Mouse (Mus musculus): ENCODE measurements at regions not wholly inside any gene's neighbourhood (a gene's known extent, or its start where the extent isn't known, plus 50 kb on each side); places are given as distances from the start of the nearest gene placed in this dataset.

DNA sequence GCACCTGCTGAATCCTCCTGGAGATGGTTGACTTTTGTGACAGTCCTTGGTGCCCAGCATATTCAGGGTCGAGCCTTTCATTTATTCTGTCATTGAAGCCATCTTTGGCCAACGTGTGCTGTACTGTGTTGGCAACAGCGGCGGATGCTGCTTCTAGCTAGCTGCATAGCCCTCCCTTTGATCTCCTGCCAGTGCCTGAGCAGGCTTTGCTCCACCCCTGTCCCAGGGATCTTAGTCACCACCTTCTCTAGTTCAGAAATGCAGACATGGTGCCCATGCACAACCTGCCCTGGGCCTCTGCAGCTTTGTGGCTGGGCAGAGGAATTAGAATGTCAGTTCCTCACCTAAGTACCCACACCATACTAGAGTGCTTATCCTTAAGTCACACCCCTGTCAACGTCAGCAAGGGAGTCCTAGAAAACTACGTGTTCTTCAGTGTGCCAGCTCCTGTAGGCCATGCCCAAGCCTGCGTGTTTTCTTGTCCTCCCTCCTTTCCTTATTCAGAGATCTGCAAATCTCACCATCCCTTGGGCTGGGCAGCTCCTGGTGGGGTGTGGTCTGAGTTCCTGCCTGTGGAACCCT, 151.9 kb downstream of the Zfp706 start:
- Histone ChIP-seq H3K4me1 (ENCODE audit: insufficient read depth, low read depth, low read length) (peaks cover 8% of the 10 kb centered on the region), H3K36me3 (replicated peaks) (no peaks in the 10 kb centered on the region), H3K4me3 (ENCODE audit: low read depth, low read length) (no peak overlapping the region), H3K9me3 (replicated peaks) (no peaks in the 10 kb centered on the region), H3K27me3 (ENCODE audit: insufficient read depth, low read length) (peaks cover 19% of the 10 kb centered on the region)
- DNase-seq (ENCODE audit: low spot score) (no peak), ATAC-seq (ENCODE audit: extremely low read depth, insufficient number of reproducible peaks, low FRiP score, poor library complexity, severe bottlenecking) (no peak)
- TF ChIP-seq POLR2AphosphoS5 (IDR thresholded peaks at IDR 0.05; ENCODE audit: insufficient replicate concordance, low read depth, low read length): no peak
- TF ChIP-seq CTCF (IDR thresholded peaks at IDR 0.05; ENCODE audit: low read depth, low read length): no peak
- TF ChIP-seq TAL1 (conservative IDR thresholded peaks at IDR 0.05; ENCODE audit: low read depth, low read length): no peak
- TF ChIP-seq GATA2 (IDR thresholded peaks at IDR 0.05; ENCODE audit: borderline replicate concordance, low read depth, low read length): no peak
- no peak for TF ChIP-seq GATA1 (IDR thresholded peaks at IDR 0.05; ENCODE audit: borderline replicate concordance, low read length)

- Histone ChIP-seq H3K27me3 (ENCODE audit: insufficient read depth, low read length) (peaks cover 22% of the 10 kb centered on the region), H3K4me3 (ENCODE audit: low read depth, low read length) (no peak overlapping the region), H3K36me3 (replicated peaks) (no peaks in the 10 kb centered on the region), H3K4me1 (ENCODE audit: insufficient read depth, low read depth, low read length) (peaks cover 8% of the 10 kb centered on the region), H3K9me3 (replicated peaks) (no peaks in the 10 kb centered on the region)
- no peak for ATAC-seq (ENCODE audit: extremely low read depth, insufficient number of reproducible peaks, low FRiP score, poor library complexity, severe bottlenecking)
- no peak for DNase-seq (ENCODE audit: low spot score)
- TF ChIP-seq GATA2 (IDR thresholded peaks at IDR 0.05; ENCODE audit: borderline replicate concordance, low read depth, low read length): no peak
- TF ChIP-seq GATA1 (IDR thresholded peaks at IDR 0.05; ENCODE audit: borderline replicate concordance, low read length): no peak
- TF ChIP-seq POLR2AphosphoS5 (IDR thresholded peaks at IDR 0.05; ENCODE audit: insufficient replicate concordance, low read depth, low read length): no peak
- TF ChIP-seq TAL1 (conservative IDR thresholded peaks at IDR 0.05; ENCODE audit: low read depth, low read length): no peak
- no peak for TF ChIP-seq CTCF (IDR thresholded peaks at IDR 0.05; ENCODE audit: low read depth, low read length)
Observed at GRCm38 (mm10) chr15:36854900-36855321, 152.7 kb downstream of the Zfp706 start.

DNA sequence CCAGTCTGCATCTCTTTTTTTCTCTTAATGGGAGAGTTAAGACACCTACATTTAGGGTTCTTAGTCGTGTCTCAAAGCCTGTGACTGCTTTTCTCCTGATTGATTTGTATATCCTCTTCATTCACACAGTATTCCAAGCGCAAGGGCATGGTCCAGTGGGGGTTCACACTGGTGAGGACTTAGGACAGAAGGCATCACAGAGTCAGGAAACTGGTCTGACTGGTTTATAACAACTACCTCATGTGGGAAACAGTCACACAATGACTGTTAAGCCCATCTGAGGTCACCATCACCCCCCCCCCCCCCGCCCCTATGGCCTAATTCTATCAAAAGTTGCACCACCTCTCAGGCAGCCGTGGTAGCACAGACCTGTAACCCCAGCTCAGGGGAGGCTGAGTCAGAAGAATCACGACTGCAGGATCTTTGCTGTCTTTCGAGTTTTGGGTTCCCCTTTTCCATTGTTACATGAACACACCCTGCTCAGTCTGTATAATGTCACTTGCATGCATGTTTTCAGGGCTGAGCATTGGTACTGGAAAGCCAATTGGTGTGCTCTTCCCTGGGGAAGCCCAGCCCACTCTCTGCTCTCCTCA, 155.2 kb downstream of the Zfp706 start:
- DNase-seq (ENCODE audit: low spot score): no peak
- no peaks in the 10 kb centered on the region for H3K36me3 ChIP-seq (replicated peaks)
- no peak for TF ChIP-seq TAL1 (conservative IDR thresholded peaks at IDR 0.05; ENCODE audit: low read depth, low read length)
- no peak for TF ChIP-seq POLR2AphosphoS5 (IDR thresholded peaks at IDR 0.05; ENCODE audit: insufficient replicate concordance, low read depth, low read length)
- TF ChIP-seq GATA1 (IDR thresholded peaks at IDR 0.05; ENCODE audit: borderline replicate concordance, low read length): no peak
- no peak for TF ChIP-seq CTCF (IDR thresholded peaks at IDR 0.05; ENCODE audit: low read depth, low read length)
- no peak for TF ChIP-seq GATA2 (IDR thresholded peaks at IDR 0.05; ENCODE audit: borderline replicate concordance, low read depth, low read length)
- H3K27me3 ChIP-seq (ENCODE audit: insufficient read depth, low read length): peaks cover 36% of the 10 kb centered on the region
- ATAC-seq (ENCODE audit: extremely low read depth, insufficient number of reproducible peaks, low FRiP score, poor library complexity, severe bottlenecking): no peak
- H3K9me3 ChIP-seq (replicated peaks): no peaks in the 10 kb centered on the region
- peaks cover 6% of the 10 kb centered on the region; the same call in 1 of the 2 replicates for H3K4me1 ChIP-seq (ENCODE audit: insufficient read depth, low read depth, low read length)
- H3K4me3 ChIP-seq (ENCODE audit: low read depth, low read length): no peak overlapping the region

- Histone ChIP-seq H3K9me3 (replicated peaks) (no peaks in the 10 kb centered on the region), H3K4me1 (ENCODE audit: insufficient read depth, low read depth, low read length) (peaks cover 6% of the 10 kb centered on the region; the same call in 1 of the 2 replicates), H3K4me3 (ENCODE audit: low read depth, low read length) (no peak overlapping the region), H3K27me3 (ENCODE audit: insufficient read depth, low read length) (peaks cover 40% of the 10 kb centered on the region), H3K36me3 (replicated peaks) (no peaks in the 10 kb centered on the region)
- no peak for TF ChIP-seq GATA2 (IDR thresholded peaks at IDR 0.05; ENCODE audit: borderline replicate concordance, low read depth, low read length)
- no peak for TF ChIP-seq POLR2AphosphoS5 (IDR thresholded peaks at IDR 0.05; ENCODE audit: insufficient replicate concordance, low read depth, low read length)
- TF ChIP-seq CTCF (IDR thresholded peaks at IDR 0.05; ENCODE audit: low read depth, low read length): no peak
- DNase-seq (ENCODE audit: low spot score) (no peak), ATAC-seq (ENCODE audit: extremely low read depth, insufficient number of reproducible peaks, low FRiP score, poor library complexity, severe bottlenecking) (no peak)
Observed at GRCm38 (mm10) chr15:36848238-36848637, 159.3 kb downstream of the Zfp706 start.

GRCm38 (mm10) chr15:36846806-36847205, 160.8 kb downstream of the Zfp706 start:
- TF ChIP-seq GATA2 (IDR thresholded peaks at IDR 0.05; ENCODE audit: borderline replicate concordance, low read depth, low read length): no peak
- TF ChIP-seq CTCF (IDR thresholded peaks at IDR 0.05; ENCODE audit: low read depth, low read length): no peak
- TF ChIP-seq GATA1 (IDR thresholded peaks at IDR 0.05; ENCODE audit: borderline replicate concordance, low read length): no peak
- TF ChIP-seq POLR2AphosphoS5 (IDR thresholded peaks at IDR 0.05; ENCODE audit: insufficient replicate concordance, low read depth, low read length): no peak
- no peak for TF ChIP-seq TAL1 (conservative IDR thresholded peaks at IDR 0.05; ENCODE audit: low read depth, low read length)
- Histone ChIP-seq H3K4me1 (ENCODE audit: insufficient read depth, low read depth, low read length) (peaks cover 12% of the 10 kb centered on the region; the same call in 1 of the 2 replicates), H3K36me3 (replicated peaks) (no peaks in the 10 kb centered on the region), H3K27me3 (ENCODE audit: insufficient read depth, low read length) (peaks cover 51% of the 10 kb centered on the region), H3K9me3 (replicated peaks) (no peaks in the 10 kb centered on the region), H3K4me3 (ENCODE audit: low read depth, low read length) (no peak overlapping the region)
- ATAC-seq (ENCODE audit: extremely low read depth, insufficient number of reproducible peaks, low FRiP score, poor library complexity, severe bottlenecking) (no peak), DNase-seq (ENCODE audit: low spot score) (no peak)
